Mouse (Mus musculus): ENCODE data around the gene Ppp2r2c. TPM values are rescaled to one million over a fixed set of nuclear protein-coding genes. Genes with fewer than 3 reads are reported as not detected.

Gene Ppp2r2c
- total RNA-seq, 1 experiment from 2014 or later = not detected

- ATAC-seq (replicated peaks in 1 of 2; ENCODE audit: insufficient read depth in 1 of 2, low FRiP score in 2 of 2, low TSS enrichment in 1 of 2, low read depth in 1 of 2, poor library complexity in 2 of 2, severe bottlenecking in 2 of 2) = no peak
Measured at GRCm38 (mm10) chr5:36988124-36988780, 119.9 kb downstream of the Ppp2r2c start.

- peak; percentile 96 to 98 for ATAC-seq (replicated peaks in 1 of 2; ENCODE audit: insufficient read depth in 1 of 2, low FRiP score in 2 of 2, low TSS enrichment in 1 of 2, low read depth in 1 of 2, poor library complexity in 2 of 2, severe bottlenecking in 2 of 2)
Measured at GRCm38 (mm10) chr5:36988781-36989624, 120.7 kb downstream of the Ppp2r2c start, which contains the start of gene Wfs1. Gene Wfs1 (minus strand): TSS chr5:36989205.

- 0 out of 4 replicates have a peak, but pooled peaks of 1 of the 2 experiments have one; percentile 3 for ATAC-seq (replicated peaks in 1 of 2; ENCODE audit: insufficient read depth in 1 of 2, low FRiP score in 2 of 2, low TSS enrichment in 1 of 2, low read depth in 1 of 2, poor library complexity in 2 of 2, severe bottlenecking in 2 of 2)
Measured at GRCm38 (mm10) chr5:36989625-36989977, 121.3 kb downstream of the Ppp2r2c start.

GRCm38 (mm10) chr5:36990196-36990595 lies 121.9 kb downstream of the Ppp2r2c start:
- ATAC-seq (replicated peaks in 1 of 2; ENCODE audit: insufficient read depth in 1 of 2, low FRiP score in 2 of 2, low TSS enrichment in 1 of 2, low read depth in 1 of 2, poor library complexity in 2 of 2, severe bottlenecking in 2 of 2) = no peak

GRCm38 (mm10) chr5:36990631-36991350 lies 122.5 kb downstream of the Ppp2r2c start:
- no peak for ATAC-seq (replicated peaks in 1 of 2; ENCODE audit: insufficient read depth in 1 of 2, low FRiP score in 2 of 2, low TSS enrichment in 1 of 2, low read depth in 1 of 2, poor library complexity in 2 of 2, severe bottlenecking in 2 of 2)

GRCm38 (mm10) chr5:36996410-36996809 lies 128.1 kb downstream of the Ppp2r2c start:
- no peak for ATAC-seq (replicated peaks in 1 of 2; ENCODE audit: insufficient read depth in 1 of 2, low FRiP score in 2 of 2, low TSS enrichment in 1 of 2, low read depth in 1 of 2, poor library complexity in 2 of 2, severe bottlenecking in 2 of 2)

- ATAC-seq (replicated peaks in 1 of 2; ENCODE audit: insufficient read depth in 1 of 2, low FRiP score in 2 of 2, low TSS enrichment in 1 of 2, low read depth in 1 of 2, poor library complexity in 2 of 2, severe bottlenecking in 2 of 2) = peak; percentile 13 to 40; a peak in 1 of 4 replicates
Measured at GRCm38 (mm10) chr5:36997996-36998395, 129.7 kb downstream of the Ppp2r2c start.

- ATAC-seq (replicated peaks in 1 of 2; ENCODE audit: insufficient read depth in 1 of 2, low FRiP score in 2 of 2, low TSS enrichment in 1 of 2, low read depth in 1 of 2, poor library complexity in 2 of 2, severe bottlenecking in 2 of 2) = no peak
Measured at GRCm38 (mm10) chr5:37001002-37001401, 132.7 kb downstream of the Ppp2r2c start.

GRCm38 (mm10) chr5:37002001-37002400 lies 133.7 kb downstream of the Ppp2r2c start:
- ATAC-seq (replicated peaks in 1 of 2; ENCODE audit: insufficient read depth in 1 of 2, low FRiP score in 2 of 2, low TSS enrichment in 1 of 2, low read depth in 1 of 2, poor library complexity in 2 of 2, severe bottlenecking in 2 of 2) = peak in 1 of 2 experiments; percentile 40; a peak in 1 of 4 replicates

Other genes starting within 250 kb of the Ppp2r2c start
- 42.5 and 49.4 TPM in 2 replicates for gene D5Ertd579e, start 172.5 kb upstream of the Ppp2r2c start, total RNA-seq (2017)
- 13.2 and 14.3 TPM in 2 replicates for gene Bloc1s4, start 119.9 kb upstream of the Ppp2r2c start, total RNA-seq (2017)
- gene Mrfap1, start 71.7 kb upstream of the Ppp2r2c start, total RNA-seq (2017) = 300 and 329 TPM in 2 replicates
- 12.9 and 13.7 TPM in 2 replicates for gene Man2b2, start 37.9 kb upstream of the Ppp2r2c start, total RNA-seq (2017)
- gene Wfs1, start 120.7 kb downstream of the Ppp2r2c start, total RNA-seq (2017) = 1.9 and 5.0 TPM in 2 replicates
- gene Gm1043, start 216.9 kb downstream of the Ppp2r2c start, total RNA-seq (2017) = 0.13 TPM in 1 of 2 replicates, not detected in the other

All from hematopoietic stem cell, adult 5-6 weeks (primary cell).